Mouse (Mus musculus) C2C12 (cell line): ENCODE data around the gene Nrf1. TPM values are rescaled to one million over a fixed set of nuclear protein-coding genes. Genes with fewer than 3 reads are reported as not detected.

ENCODE experiments used
- H3K27me3 ChIP-seq: one replicate; pipeline ENCODE4 v1.6.1; 2011; ENCODE audit not compliant: control insufficient read depth, insufficient read depth, insufficient read length
- H3K36me3 ChIP-seq: one replicate; pipeline ENCODE4 v1.6.1; 2011; ENCODE audit not compliant: control insufficient read depth, insufficient read depth
- H3K4me3 ChIP-seq: one replicate; pipeline ENCODE4 v1.5.1; 2011; ENCODE audit warnings: mild to moderate bottlenecking, control low read depth; ENCODE audit not compliant: poor library complexity, insufficient read depth, severe bottlenecking
- H3K79me2 ChIP-seq: one replicate; pipeline ENCODE4 v1.6.1; 2011; ENCODE audit not compliant: control insufficient read depth, insufficient read depth
- H3K79me3 ChIP-seq: one replicate; pipeline ENCODE4 v1.6.1; 2011; ENCODE audit warnings: low read depth, control low read depth
- H3ac ChIP-seq: one replicate; pipeline ENCODE3; 2011; ENCODE audit warnings: low read depth; ENCODE audit not compliant: control insufficient read depth, insufficient read length
- CEBPB ChIP-seq: IDR thresholded peaks from one replicate; pipeline ENCODE4 v1.6.1; 2011; ENCODE audit warnings: low read depth, mild to moderate bottlenecking, control low read depth, moderate library complexity
- CTCF ChIP-seq: IDR thresholded peaks from one replicate; pipeline ENCODE4 v1.5.1; 2011; ENCODE audit not compliant: control insufficient read depth, insufficient read depth, insufficient read length
- FOSL1 ChIP-seq: IDR thresholded peaks from one replicate; pipeline ENCODE4 v1.8.0; 2011; ENCODE audit warnings: mild to moderate bottlenecking, low read length; ENCODE audit not compliant: poor library complexity, insufficient read depth, severe bottlenecking
- MAX ChIP-seq: IDR thresholded peaks from one replicate; pipeline ENCODE4 v1.6.1; 2011; ENCODE audit warnings: mild to moderate bottlenecking, control low read depth
- MYOD1 ChIP-seq: IDR thresholded peaks from one replicate; pipeline ENCODE4 v1.6.1; 2011; ENCODE audit warnings: low read depth; ENCODE audit not compliant: control insufficient read depth, insufficient read length
- MYOG ChIP-seq: IDR thresholded peaks from one replicate; pipeline ENCODE4 v1.6.1; 2011; ENCODE audit not compliant: control insufficient read depth, insufficient read length; ENCODE audit errors: extremely low read depth
- USF1 ChIP-seq: IDR thresholded peaks from one replicate; pipeline ENCODE4 v1.6.1; 2011; ENCODE audit warnings: low read depth, mild to moderate bottlenecking, control low read depth, moderate library complexity
- polyA plus RNA-seq: library from polyadenylated mRNA; unstranded; fragments of >200 nt; fragmentation: generic; extraction: Trizol; gene quantifications from one replicate; pipeline ENCODE4 v1.2.1, GENCODE M21; 2012; ENCODE audit warnings: missing spikeins

The Nrf1 gene
- polyA plus RNA-seq, 1 experiment: 33.7 TPM

- peaks cover 16% of the 10 kb centered on the region for H3K36me3 ChIP-seq
- TF ChIP-seq CEBPB (no peak), MAX (no peak), MYOD1 (no peak), MYOG (no peak), CTCF (no peak), USF1 (no peak), FOSL1 (no peak)
Measured at GRCm38 (mm10) chr6:30143263-30143662, 95.5 kb downstream of the Nrf1 start.

DNA sequence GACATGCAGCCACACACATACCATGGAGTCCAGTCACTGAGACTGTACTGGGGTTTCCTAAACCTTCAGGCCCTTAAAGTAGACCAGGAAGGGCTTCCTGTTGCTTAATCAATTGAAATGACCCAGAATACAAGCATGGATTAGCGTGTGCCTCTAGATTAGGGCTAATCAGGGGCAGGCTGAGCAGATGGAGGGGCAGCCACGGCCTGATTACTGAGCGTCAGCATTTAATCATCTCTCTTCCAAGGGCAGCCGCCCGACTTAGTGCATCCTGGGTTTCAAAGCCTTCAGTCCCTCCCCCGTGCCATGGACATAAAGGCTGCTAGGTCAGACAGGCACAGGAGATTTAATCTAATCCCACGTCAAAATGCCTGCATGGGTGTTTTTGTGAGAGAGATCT lies 99.3 kb downstream of the Nrf1 start:
- Histone ChIP-seq H3K36me3 (peaks cover 4% of the 10 kb centered on the region), H3K79me3 (no peaks in the 10 kb centered on the region), H3K4me3 (no peak overlapping the region), H3ac (no peak overlapping the region), H3K27me3 (no peaks in the 10 kb centered on the region), H3K79me2 (no peaks in the 10 kb centered on the region)
- no peak for TF ChIP-seq MYOG
- TF ChIP-seq FOSL1: no peak
- no peak for TF ChIP-seq CEBPB
- TF ChIP-seq USF1: no peak
- TF ChIP-seq MYOD1: no peak
- no peak for TF ChIP-seq MAX
- TF ChIP-seq CTCF: no peak

More at GRCm38 (mm10) chr6:30143263-30143662, 95.5 kb downstream of the Nrf1 start:
- H3ac ChIP-seq: no peak overlapping the region
- no peaks in the 10 kb centered on the region for H3K27me3 ChIP-seq
- no peaks in the 10 kb centered on the region for H3K79me3 ChIP-seq
- H3K4me3 ChIP-seq: no peak overlapping the region
- H3K79me2 ChIP-seq: no peaks in the 10 kb centered on the region

GRCm38 (mm10) chr6:30147753-30148152 lies 100.0 kb downstream of the Nrf1 start:
- Histone ChIP-seq H3K27me3 (no peaks in the 10 kb centered on the region), H3K79me3 (no peaks in the 10 kb centered on the region), H3K36me3 (peaks cover 11% of the 10 kb centered on the region), H3K79me2 (no peaks in the 10 kb centered on the region), H3K4me3 (no peak overlapping the region), H3ac (no peak overlapping the region)
- TF ChIP-seq MAX (no peak), MYOG (no peak), FOSL1 (no peak), CTCF (no peak), MYOD1 (no peak), CEBPB (no peak), USF1 (no peak)

DNA sequence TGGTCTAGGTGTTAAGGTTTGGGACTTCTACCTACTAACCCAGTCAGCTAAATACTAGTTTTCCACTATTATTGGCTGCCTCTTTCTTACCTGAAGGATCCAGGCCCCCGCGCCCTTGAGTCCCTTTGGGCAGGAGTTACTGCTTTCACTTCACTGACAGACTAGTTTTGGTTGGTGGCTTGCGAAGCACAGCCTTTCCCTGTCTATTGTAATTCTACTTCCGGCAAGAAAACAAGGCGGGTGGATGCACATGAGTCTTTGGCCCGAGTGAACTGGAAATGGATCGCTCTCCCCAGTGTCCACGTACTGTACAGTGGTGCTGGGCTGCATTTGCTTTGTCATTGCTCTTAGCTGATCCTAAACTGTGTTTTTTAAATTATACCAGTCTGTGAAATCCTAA lies 102.7 kb downstream of the Nrf1 start:
- H3K36me3 ChIP-seq: peaks cover 8% of the 10 kb centered on the region
- no peaks in the 10 kb centered on the region for H3K27me3 ChIP-seq
- H3K4me3 ChIP-seq: no peak overlapping the region
- H3K79me2 ChIP-seq: no peaks in the 10 kb centered on the region
- no peak overlapping the region for H3ac ChIP-seq
- H3K79me3 ChIP-seq: no peaks in the 10 kb centered on the region
- no peak for TF ChIP-seq MYOD1
- no peak for TF ChIP-seq USF1
- TF ChIP-seq FOSL1: no peak
- no peak for TF ChIP-seq CTCF
- no peak for TF ChIP-seq MAX
- no peak for TF ChIP-seq MYOG
- no peak for TF ChIP-seq CEBPB

DNA sequence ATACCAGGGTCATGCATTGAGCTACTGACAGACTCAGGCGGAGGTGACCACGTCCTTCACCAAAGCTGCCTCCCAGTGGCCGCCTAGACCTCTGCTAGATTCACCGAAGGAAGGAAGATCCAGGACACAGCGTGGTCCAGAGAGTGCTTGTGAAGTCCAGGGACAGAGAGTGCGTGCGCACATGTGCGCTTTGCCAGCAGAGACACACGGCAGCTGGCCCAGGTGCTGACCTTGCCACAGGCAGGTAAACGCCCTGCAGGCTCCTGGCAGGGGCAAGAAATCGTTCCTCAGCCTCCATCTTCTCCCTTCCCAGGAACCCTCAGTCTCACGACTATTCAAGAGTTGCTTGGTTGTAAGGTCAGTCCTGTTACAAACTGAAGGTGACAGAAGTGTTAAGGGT lies 104.4 kb downstream of the Nrf1 start:
- H3K4me3 ChIP-seq: no peak overlapping the region
- H3ac ChIP-seq: no peak overlapping the region
- no peaks in the 10 kb centered on the region for H3K79me2 ChIP-seq
- H3K36me3 ChIP-seq: peaks cover 8% of the 10 kb centered on the region
- H3K27me3 ChIP-seq: no peaks in the 10 kb centered on the region
- no peak for TF ChIP-seq MYOD1
- TF ChIP-seq FOSL1: no peak
- TF ChIP-seq MAX: no peak
- TF ChIP-seq CTCF: no peak
- no peak for TF ChIP-seq MYOG
- TF ChIP-seq USF1: no peak
- no peak for TF ChIP-seq CEBPB
- H3K79me3 ChIP-seq: no peaks in the 10 kb centered on the region

DNA sequence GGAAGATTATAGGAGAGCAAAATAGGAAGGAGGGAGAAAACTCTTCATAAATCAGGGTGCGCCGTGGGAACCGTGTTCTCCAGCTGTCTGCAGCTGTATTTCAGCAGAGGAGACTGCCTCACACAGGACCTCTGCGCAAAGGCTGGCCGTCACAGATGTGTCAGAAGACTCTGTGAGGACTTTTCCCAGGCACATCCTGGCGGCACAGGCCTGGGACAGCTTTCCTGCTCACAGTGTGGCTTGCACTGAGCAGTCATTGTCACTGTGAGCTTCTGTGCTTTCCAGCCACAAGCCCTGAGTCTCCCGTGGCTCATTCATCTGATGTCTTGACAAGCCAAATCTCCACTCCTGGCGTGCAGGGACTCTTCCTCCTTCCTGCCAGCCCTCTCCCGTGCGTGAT lies 104.9 kb downstream of the Nrf1 start:
- no peak for TF ChIP-seq FOSL1
- TF ChIP-seq MYOG: no peak
- no peak for TF ChIP-seq USF1
- no peak for TF ChIP-seq CTCF
- no peak for TF ChIP-seq MYOD1
- TF ChIP-seq CEBPB: no peak
- TF ChIP-seq MAX: no peak
- Histone ChIP-seq H3K36me3 (peaks cover 8% of the 10 kb centered on the region), H3ac (no peak overlapping the region), H3K4me3 (no peak overlapping the region), H3K27me3 (no peaks in the 10 kb centered on the region), H3K79me3 (no peaks in the 10 kb centered on the region), H3K79me2 (no peaks in the 10 kb centered on the region)
